Mouse (Mus musculus): Measurements from ENCODE around the gene Plcb3.

Plcb3 gene

DNA sequence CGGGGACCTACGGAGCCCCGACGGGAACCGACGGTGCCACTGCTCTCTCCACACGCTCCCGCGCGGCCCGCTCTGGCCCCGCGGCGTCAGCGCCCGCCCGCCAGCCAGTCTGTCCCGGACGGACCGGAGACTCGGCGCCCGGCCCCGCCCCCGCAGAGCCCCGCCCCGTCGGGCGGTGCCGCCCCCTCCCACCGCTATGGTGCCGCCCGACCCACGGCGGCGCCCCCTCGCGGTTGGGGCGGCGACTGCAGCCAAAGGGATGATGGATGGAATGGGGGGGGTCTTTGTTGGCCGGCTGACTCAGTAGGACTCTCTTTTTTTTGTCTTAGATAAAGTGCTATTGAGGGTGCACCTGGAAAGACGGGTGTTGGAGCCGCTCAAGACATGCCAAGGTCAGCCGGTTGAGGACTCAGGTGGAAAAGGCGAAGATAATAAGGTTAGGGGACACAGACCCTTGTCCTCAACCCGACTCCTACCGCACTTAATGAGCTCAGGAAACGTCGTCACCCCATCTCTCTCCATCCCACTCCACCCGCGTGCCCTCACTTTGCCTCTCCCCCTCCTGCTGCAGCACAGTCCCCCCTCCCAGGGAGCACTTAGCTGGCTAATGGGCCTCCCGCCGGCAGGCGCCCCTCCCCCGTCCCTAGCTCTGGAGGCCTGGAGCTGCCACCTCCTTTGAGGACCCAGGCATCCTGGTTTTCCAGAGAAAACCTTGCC lies 6.4 kb downstream of the Plcb3 start:
- peak; percentile 98 for DNase-seq

DNA sequence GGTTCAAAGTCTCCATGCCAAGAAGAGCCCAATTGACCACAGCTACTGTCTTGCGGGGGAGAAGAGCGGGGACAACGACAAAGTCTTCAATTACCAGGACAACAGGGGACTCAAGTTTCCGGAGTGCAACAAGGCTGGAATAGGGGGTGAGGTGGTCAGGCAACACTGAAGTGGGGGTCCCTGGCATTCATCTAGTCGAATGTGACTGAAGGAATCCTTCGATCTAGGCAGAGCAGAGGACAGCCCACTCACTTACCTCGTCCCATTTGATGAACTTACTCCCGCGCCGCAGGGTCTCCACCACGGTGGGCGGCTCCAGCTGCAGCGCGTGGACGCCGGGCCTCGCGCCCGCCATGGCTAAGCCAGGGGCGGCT lies 7.0 kb downstream of the Plcb3 start:
- DNase-seq = no peak

- peak; percentile 95 for DNase-seq
Measured at GRCm38 (mm10) chr19:6968491-6969271, 7.6 kb downstream of the Plcb3 start.

DNA sequence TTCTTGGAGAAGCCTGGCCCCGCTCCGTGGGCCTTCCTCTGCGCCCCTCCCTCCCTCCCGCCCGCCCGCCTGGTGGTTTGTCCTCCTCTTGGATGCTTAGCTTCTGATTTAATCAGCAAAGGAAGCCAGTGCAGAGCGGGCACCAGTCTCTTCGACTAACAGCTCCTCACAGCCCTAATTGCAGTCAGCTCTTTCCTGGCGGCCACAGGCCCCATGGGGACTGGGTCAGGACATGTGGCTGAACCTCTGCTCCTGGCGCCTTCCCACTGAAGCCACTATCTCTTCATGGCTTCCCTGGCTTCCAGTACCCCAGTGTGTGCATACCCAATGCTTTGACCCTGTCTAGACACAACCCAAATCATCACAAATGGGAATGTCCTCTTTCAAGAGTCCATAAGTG lies 19.8 kb downstream of the Plcb3 start:
- peak; percentile 93 for DNase-seq

DNA sequence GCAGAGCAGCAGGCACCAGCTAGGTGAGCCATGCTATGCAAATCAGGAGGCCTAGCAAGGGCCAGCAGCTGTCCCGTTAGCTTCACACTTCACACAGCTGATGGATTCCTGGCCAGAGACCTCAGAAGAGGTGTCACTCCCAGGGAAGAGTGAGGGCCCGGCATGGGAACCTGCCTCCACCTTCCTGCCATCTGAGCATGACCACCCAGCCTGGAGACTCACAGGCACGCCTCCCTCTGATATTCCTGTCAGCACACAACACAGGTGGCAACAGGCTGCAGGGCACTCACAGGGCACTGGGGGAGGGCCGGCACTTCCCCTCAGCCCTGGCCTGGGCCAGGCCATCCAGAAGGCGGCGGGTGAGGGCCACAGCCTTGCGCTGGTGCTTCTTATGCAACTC lies 20.8 kb downstream of the Plcb3 start:
- DNase-seq = peak; percentile 97

GRCm38 (mm10) chr19:6954046-6954445 lies 22.2 kb downstream of the Plcb3 start:
- DNase-seq = peak; percentile 96

- DNase-seq = peak; percentile 98
Measured at GRCm38 (mm10) chr19:6952712-6953037, 23.6 kb downstream of the Plcb3 start.

- peak; percentile 99 for DNase-seq
Measured at GRCm38 (mm10) chr19:6951994-6952711, 24.1 kb downstream of the Plcb3 start.

- peak; percentile 100 for DNase-seq
Measured at GRCm38 (mm10) chr19:6951381-6951968, 24.8 kb downstream of the Plcb3 start.

DNA sequence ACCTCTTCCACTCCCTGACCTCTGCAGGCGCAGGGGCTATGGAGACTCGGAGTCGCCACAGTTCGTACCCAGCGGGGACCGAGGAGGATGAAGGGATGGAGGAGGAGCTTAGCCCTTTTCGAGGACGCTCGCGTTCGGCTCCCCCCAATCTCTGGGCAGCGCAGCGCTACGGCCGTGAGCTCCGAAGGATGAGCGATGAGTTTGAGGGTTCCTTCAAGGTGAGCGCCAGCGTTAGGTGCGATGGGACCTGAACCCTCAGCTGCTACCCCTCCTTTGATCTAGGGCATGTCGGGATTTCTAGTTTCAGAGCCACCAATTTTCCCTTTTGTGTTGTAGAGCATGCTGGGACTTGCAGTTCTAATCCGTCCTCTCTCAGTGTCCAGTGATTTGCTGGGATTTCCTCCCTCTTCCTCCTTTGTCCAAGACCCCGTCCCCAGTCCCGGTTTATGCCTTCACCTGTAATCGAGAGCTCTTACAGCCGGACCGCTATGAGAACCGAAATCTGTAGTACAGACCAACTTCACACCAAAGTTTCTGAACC lies 25.6 kb downstream of the Plcb3 start:
- DNase-seq = peak; percentile 97

GRCm38 (mm10) chr19:6949951-6950350 lies 26.3 kb downstream of the Plcb3 start:
- DNase-seq = peak; percentile 92

DNA sequence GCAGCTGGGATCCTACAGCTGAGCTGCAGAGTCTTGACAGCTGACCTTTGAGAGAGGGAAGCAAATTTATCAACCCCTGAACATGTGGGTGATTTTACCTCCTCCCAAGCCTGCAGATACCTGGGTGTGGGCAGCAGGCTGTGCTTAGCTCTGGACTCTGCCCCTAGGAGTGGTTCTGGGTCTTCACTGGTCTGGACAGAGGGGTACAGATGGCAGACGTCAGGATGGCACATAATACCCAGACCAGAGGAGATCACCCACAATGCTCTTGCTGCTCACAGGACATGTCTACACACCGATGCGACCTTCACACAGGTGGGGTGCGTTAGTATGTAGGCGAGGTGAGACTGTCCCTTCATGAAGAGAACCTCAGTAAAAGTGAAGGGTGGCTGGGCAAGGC lies 26.7 kb downstream of the Plcb3 start:
- DNase-seq = peak; percentile 92

- DNase-seq = peak; percentile 90
Measured at GRCm38 (mm10) chr19:6948186-6948585, 28.1 kb downstream of the Plcb3 start.

GRCm38 (mm10) chr19:6947742-6948141 lies 28.5 kb downstream of the Plcb3 start:
- no peak for DNase-seq

DNA sequence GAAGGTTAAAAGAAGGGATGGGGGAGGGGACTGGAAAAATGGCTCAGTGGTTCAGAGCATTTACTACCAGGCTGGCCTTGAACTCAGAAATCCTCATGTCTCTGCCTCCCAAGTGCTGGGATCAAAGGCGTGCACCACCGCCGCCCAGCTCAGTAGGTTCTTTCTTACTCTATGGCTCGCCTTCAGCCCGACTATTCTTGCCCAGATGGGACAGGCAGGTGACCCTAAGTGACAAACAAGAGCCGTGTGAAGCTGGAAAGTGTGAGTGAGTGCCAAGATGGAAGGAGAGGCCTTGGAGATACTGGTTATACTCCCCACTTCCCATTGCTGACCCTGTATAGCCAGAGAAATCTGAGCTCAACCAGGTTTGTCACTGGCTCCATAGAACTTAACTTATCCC lies 32.6 kb downstream of the Plcb3 start:
- DNase-seq = peak; percentile 91

DNA sequence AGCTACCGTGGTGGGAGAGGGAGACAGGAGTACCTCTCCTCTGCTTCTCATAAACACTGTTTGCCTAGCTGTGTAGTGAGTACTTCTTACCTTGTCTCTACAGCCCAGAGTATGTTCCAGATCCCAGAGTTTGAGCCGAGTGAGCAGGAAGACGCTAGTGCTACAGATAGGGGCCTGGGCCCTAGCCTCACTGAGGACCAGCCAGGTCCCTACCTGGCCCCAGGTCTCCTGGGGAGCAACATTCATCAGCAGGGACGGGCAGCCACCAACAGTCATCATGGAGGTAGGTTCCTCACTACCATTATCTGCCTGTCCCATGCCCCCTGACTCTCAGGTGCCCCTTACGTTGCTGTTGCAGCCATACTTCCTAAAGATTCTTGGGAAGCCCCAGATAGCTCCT lies 33.5 kb downstream of the Plcb3 start:
- no peak for DNase-seq

DNA sequence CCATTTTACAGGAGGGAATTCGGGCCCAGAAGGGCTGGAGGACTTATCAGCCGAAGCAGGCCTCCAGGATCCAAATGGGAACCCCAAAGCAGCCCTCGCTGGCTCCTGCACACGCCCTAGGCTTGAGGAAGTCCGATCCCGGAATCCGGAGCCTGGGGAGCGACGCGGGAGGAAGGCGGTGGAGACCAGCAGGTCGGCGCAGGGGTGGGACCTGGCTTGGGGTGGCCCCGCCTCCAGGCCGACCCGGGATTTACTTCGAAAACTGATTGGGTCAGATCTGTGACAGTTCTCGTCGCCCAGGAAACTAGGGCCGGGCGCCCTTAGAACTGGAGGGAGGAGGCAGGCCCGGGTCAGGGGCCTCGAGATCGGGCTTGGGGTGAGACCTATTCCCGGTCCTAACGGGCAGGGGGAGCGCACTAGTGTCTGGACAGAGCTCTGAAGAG lies 34.0 kb downstream of the Plcb3 start, which contains the start of gene Gpr137:
Gpr137 (minus strand) TSS at position 232 of the 443 bp plus-strand sequence.
- peak; percentile 100 for DNase-seq

DNA sequence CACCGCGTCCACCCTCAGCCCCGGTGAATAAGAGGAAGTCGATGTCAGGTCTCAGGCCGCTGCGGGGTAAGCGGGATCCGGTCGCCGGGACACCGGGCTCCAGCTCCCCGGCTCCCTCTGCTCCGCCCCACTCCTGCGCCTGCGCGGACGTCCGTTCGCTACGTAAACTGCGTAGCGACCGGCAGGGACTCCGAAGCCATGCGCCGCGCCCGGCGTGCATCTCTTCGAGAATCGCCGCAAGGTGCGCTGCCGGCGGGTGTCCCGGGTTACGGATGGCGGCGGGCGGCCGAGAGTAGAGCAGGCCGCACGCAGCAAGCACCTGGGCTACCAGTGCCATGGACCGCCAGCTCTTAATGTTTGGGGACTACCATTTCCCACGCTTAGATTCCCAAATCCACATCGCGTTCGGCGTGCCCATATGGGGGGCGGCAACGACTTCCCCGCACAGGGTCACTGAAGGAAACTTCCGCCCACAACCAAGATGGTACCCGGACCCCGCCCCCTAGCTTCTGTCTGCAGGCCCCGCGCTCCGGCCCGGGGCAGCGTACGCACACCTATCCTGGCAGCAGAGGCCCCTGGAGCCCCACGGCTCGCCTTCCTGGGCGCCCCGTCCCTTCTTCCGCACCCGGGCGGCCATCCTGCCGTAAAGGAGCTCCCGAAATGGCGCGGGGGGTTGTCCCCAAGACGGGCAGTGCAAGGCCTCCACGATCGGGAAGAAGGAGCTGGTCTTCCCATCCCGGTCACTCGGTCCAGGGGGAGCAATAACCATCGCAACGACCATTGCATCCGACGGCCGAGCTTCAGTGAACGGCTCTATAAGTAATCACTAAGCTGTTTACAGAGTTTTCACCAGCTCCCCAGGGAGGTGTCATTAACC lies 34.7 kb downstream of the Plcb3 start, which contains the start of gene Bad:
Bad (plus strand) TSS at position 490 of the 877 bp plus-strand sequence.
- peak; percentile 99 for DNase-seq

GRCm38 (mm10) chr19:6940396-6941351 lies 35.6 kb downstream of the Plcb3 start:
- DNase-seq = peak; percentile 93

Data from heart, adult 11 months (tissue).